Mouse (Mus musculus): ENCODE measurements at regions not wholly inside any gene's neighbourhood (a gene's known extent, or its start where the extent isn't known, plus 50 kb on each side); places are given as distances from the start of the nearest gene placed in this dataset.

- no peak for DNase-seq
Observed at GRCm38 (mm10) chr2:163138688-163139385, 51.2 kb upstream of the Gtsf1l start.

GRCm38 (mm10) chr2:163142762-163143388 lies 55.2 kb upstream of the Gtsf1l start:
- no peak for DNase-seq

GRCm38 (mm10) chr2:163143413-163143812 lies 55.8 kb upstream of the Gtsf1l start:
- DNase-seq = no peak

GRCm38 (mm10) chr2:163146001-163146400 lies 56.9 kb upstream of the Tox2 start:
- DNase-seq = no peak

- no peak for DNase-seq
Observed at GRCm38 (mm10) chr2:163146481-163146880, 56.4 kb upstream of the Tox2 start.

- DNase-seq = peak; percentile 40
Observed at GRCm38 (mm10) chr2:163147381-163147780, 55.5 kb upstream of the Tox2 start.

- DNase-seq = no peak
Observed at GRCm38 (mm10) chr2:163151016-163151415, 51.9 kb upstream of the Tox2 start.

- no peak for DNase-seq
Observed at GRCm38 (mm10) chr2:163152340-163153033, 50.4 kb upstream of the Tox2 start.

Measured in lung, postnatal 36 days (tissue).